Mouse (Mus musculus): ENCODE measurements around the gene Xpnpep1. TPM values are rescaled to one million over a fixed set of nuclear protein-coding genes. Genes with fewer than 3 reads are reported as not detected.
A peak's percentile ranks its signal among the peaks of the same experiment; 100 is the strongest.

Gene Xpnpep1
- polyA plus RNA-seq, 1 experiment = not detected

- H3K4me3 ChIP-seq (ENCODE audit: insufficient read depth, low read depth, low read length) = no peak overlapping the region
- peaks cover 9% of the 10 kb centered on the region; the same call in 1 of the 2 replicates for H3K4me1 ChIP-seq (ENCODE audit: control insufficient read depth, insufficient read depth, low read length)
- 73% methylated on average over 23 of the region's 23 CpGs for WGBS
- TF ChIP-seq CTCF (IDR thresholded peaks at IDR 0.05; ENCODE audit: insufficient read depth, low read depth, low read length) (no peak), POLR2A (IDR thresholded peaks at IDR 0.05; ENCODE audit: insufficient read depth, low read depth, low read length) (no peak)
- H3K27ac ChIP-seq (ENCODE audit: insufficient read depth, low read depth, low read length) = no peak overlapping the region
Observed at GRCm38 (mm10) chr19:53002166-53003095, 37.6 kb downstream of the Xpnpep1 start.

GRCm38 (mm10) chr19:52992880-52993440 lies 47.1 kb downstream of the Xpnpep1 start:
- TF ChIP-seq CTCF (IDR thresholded peaks at IDR 0.05; ENCODE audit: insufficient read depth, low read depth, low read length) (no peak), POLR2A (IDR thresholded peaks at IDR 0.05; ENCODE audit: insufficient read depth, low read depth, low read length) (no peak)
- 59% methylated on average over 11 of the region's 11 CpGs for WGBS
- Histone ChIP-seq H3K27ac (ENCODE audit: insufficient read depth, low read depth, low read length) (no peak overlapping the region), H3K4me3 (ENCODE audit: insufficient read depth, low read depth, low read length) (no peak overlapping the region), H3K4me1 (ENCODE audit: control insufficient read depth, insufficient read depth, low read length) (no peaks in the 10 kb centered on the region)

GRCm38 (mm10) chr19:52991924-52992323 lies 48.1 kb downstream of the Xpnpep1 start:
- H3K27ac ChIP-seq (ENCODE audit: insufficient read depth, low read depth, low read length) = no peak overlapping the region
- no peak for TF ChIP-seq POLR2A (IDR thresholded peaks at IDR 0.05; ENCODE audit: insufficient read depth, low read depth, low read length)
- no peak for TF ChIP-seq CTCF (IDR thresholded peaks at IDR 0.05; ENCODE audit: insufficient read depth, low read depth, low read length)
- 66% methylated on average over 10 of the region's 10 CpGs for WGBS
- no peaks in the 10 kb centered on the region for H3K4me1 ChIP-seq (ENCODE audit: control insufficient read depth, insufficient read depth, low read length)
- no peak overlapping the region for H3K4me3 ChIP-seq (ENCODE audit: insufficient read depth, low read depth, low read length)

GRCm38 (mm10) chr19:52979020-52979711 lies 60.8 kb downstream of the Xpnpep1 start:
- peaks cover 2% of the 10 kb centered on the region; the same call in 1 of the 2 replicates for H3K4me1 ChIP-seq (ENCODE audit: control insufficient read depth, insufficient read depth, low read length)
- TF ChIP-seq CTCF (IDR thresholded peaks at IDR 0.05; ENCODE audit: insufficient read depth, low read depth, low read length) = no peak
- no peak for TF ChIP-seq POLR2A (IDR thresholded peaks at IDR 0.05; ENCODE audit: insufficient read depth, low read depth, low read length)
- no peak overlapping the region for H3K4me3 ChIP-seq (ENCODE audit: insufficient read depth, low read depth, low read length)
- no peak overlapping the region for H3K27ac ChIP-seq (ENCODE audit: insufficient read depth, low read depth, low read length)
- WGBS = 66% methylated on average over 12 of the region's 12 CpGs

GRCm38 (mm10) chr19:52975564-52976185 lies 64.3 kb downstream of the Xpnpep1 start:
- TF ChIP-seq CTCF (IDR thresholded peaks at IDR 0.05; ENCODE audit: insufficient read depth, low read depth, low read length) (peak; percentile 57), POLR2A (IDR thresholded peaks at IDR 0.05; ENCODE audit: insufficient read depth, low read depth, low read length) (no peak)
- H3K27ac ChIP-seq (ENCODE audit: insufficient read depth, low read depth, low read length) = no peak overlapping the region
- no peak overlapping the region for H3K4me3 ChIP-seq (ENCODE audit: insufficient read depth, low read depth, low read length)
- H3K4me1 ChIP-seq (ENCODE audit: control insufficient read depth, insufficient read depth, low read length) = peaks cover 10% of the 10 kb centered on the region
- 49% methylated on average over 15 of the region's 15 CpGs for WGBS

- WGBS = 28% methylated on average over 8 of the region's 8 CpGs
Observed at GRCm38 (mm10) chr19:52966339-52966738, 73.7 kb downstream of the Xpnpep1 start.

GRCm38 (mm10) chr19:52962745-52963144 lies 77.3 kb downstream of the Xpnpep1 start:
- H3K27ac ChIP-seq (ENCODE audit: insufficient read depth, low read depth, low read length) = no peak overlapping the region
- peaks cover 3% of the 10 kb centered on the region for H3K4me1 ChIP-seq (ENCODE audit: control insufficient read depth, insufficient read depth, low read length)
- no peak for TF ChIP-seq POLR2A (IDR thresholded peaks at IDR 0.05; ENCODE audit: insufficient read depth, low read depth, low read length)
- TF ChIP-seq CTCF (IDR thresholded peaks at IDR 0.05; ENCODE audit: insufficient read depth, low read depth, low read length) = no peak
- WGBS = 97% methylated on average over 2 of the region's 2 CpGs
- no peak overlapping the region for H3K4me3 ChIP-seq (ENCODE audit: insufficient read depth, low read depth, low read length)

More at GRCm38 (mm10) chr19:52966339-52966738, 73.7 kb downstream of the Xpnpep1 start:
- Histone ChIP-seq H3K27ac (ENCODE audit: insufficient read depth, low read depth, low read length) (no peak overlapping the region), H3K4me3 (ENCODE audit: insufficient read depth, low read depth, low read length) (no peak overlapping the region), H3K4me1 (ENCODE audit: control insufficient read depth, insufficient read depth, low read length) (peaks cover 3% of the 10 kb centered on the region)
- TF ChIP-seq CTCF (IDR thresholded peaks at IDR 0.05; ENCODE audit: insufficient read depth, low read depth, low read length) = no peak
- TF ChIP-seq POLR2A (IDR thresholded peaks at IDR 0.05; ENCODE audit: insufficient read depth, low read depth, low read length) = no peak

- TF ChIP-seq POLR2A (IDR thresholded peaks at IDR 0.05; ENCODE audit: insufficient read depth, low read depth, low read length) (no peak), CTCF (IDR thresholded peaks at IDR 0.05; ENCODE audit: insufficient read depth, low read depth, low read length) (peak; percentile 77)
- peaks cover 3% of the 10 kb centered on the region; the same call in 1 of the 2 replicates for H3K4me1 ChIP-seq (ENCODE audit: control insufficient read depth, insufficient read depth, low read length)
- H3K27ac ChIP-seq (ENCODE audit: insufficient read depth, low read depth, low read length) = no peak overlapping the region
- WGBS = 9% methylated on average over 25 of the region's 25 CpGs
- peak overlapping the region; percentile 21; the same call in 1 of the 2 replicates for H3K4me3 ChIP-seq (ENCODE audit: insufficient read depth, low read depth, low read length)
Observed at GRCm38 (mm10) chr19:52922678-52923495, 117.1 kb downstream of the Xpnpep1 start.

Measured in olfactory bulb, adult 2 months (tissue).